Mouse (Mus musculus) limb, embryonic 15.5 days (tissue): Measurements from ENCODE around the gene Emp1. TPM values are rescaled to one million over a fixed set of nuclear protein-coding genes. Genes with fewer than 3 reads are reported as not detected.

Experiments used
- ATAC-seq: fragments of 200-750 bp; cut with Nextera tagmentation; 2 replicates; pipeline ENCODE4 v1.8.0; 2017; ENCODE audit warnings: low read depth, moderate TSS enrichment; ENCODE audit not compliant: insufficient number of reproducible peaks, low FRiP score, low TSS enrichment
- H3K27ac ChIP-seq: fragments of 300-500 bp; sonication (generic); 2 replicates; pipeline ENCODE4 v1.5.1; 2015; ENCODE audit warnings: moderate library complexity, mild to moderate bottlenecking, inconsistent platforms
- H3K27me3 ChIP-seq: fragments of 300-500 bp; sonication (generic); 2 replicates; pipeline ENCODE4 v1.6.1; 2015; ENCODE audit warnings: inconsistent platforms
- H3K36me3 ChIP-seq: fragments of 300-500 bp; sonication (generic); 2 replicates; pipeline ENCODE4 v1.6.1; 2015; ENCODE audit warnings: inconsistent platforms
- H3K4me1 ChIP-seq: fragments of 300-500 bp; sonication (generic); 2 replicates; pipeline ENCODE4 v1.6.1; 2015; ENCODE audit warnings: inconsistent platforms
- H3K4me2 ChIP-seq: fragments of 300-500 bp; sonication (generic); 2 replicates; pipeline ENCODE4 v1.6.1; 2015; ENCODE audit warnings: mild to moderate bottlenecking, inconsistent platforms
- H3K4me3 ChIP-seq: fragments of 300-500 bp; sonication (generic); 2 replicates; pipeline ENCODE4 v1.5.1; 2015; ENCODE audit warnings: mild to moderate bottlenecking, inconsistent platforms
- H3K9ac ChIP-seq: fragments of 300-500 bp; sonication (generic); 2 replicates; pipeline ENCODE4 v1.6.1; 2015; ENCODE audit warnings: inconsistent platforms
- H3K9me3 ChIP-seq: fragments of 300-500 bp; sonication (generic); 2 replicates; pipeline ENCODE4 v1.6.1; 2016; ENCODE audit warnings: inconsistent platforms
- WGBS: fragments of 180-500 bp; shearing (Covaris S2); methylation state at CpG from one replicate; pipeline ENCODE4 v1.1.7; 2015; 5-methylcytosine and 5-hydroxymethylcytosine counted together
- polyA plus RNA-seq: library from polyadenylated mRNA; unstranded; fragments of >200 nt; fragmentation: Nextera tagmentation; extraction: Ambion mirVana; gene quantifications from 2 replicates; pipeline ENCODE4 v1.2.1, GENCODE M21; 2015

Gene Emp1
- polyA plus RNA-seq = 244 and 369 TPM in 2 replicates

DNA sequence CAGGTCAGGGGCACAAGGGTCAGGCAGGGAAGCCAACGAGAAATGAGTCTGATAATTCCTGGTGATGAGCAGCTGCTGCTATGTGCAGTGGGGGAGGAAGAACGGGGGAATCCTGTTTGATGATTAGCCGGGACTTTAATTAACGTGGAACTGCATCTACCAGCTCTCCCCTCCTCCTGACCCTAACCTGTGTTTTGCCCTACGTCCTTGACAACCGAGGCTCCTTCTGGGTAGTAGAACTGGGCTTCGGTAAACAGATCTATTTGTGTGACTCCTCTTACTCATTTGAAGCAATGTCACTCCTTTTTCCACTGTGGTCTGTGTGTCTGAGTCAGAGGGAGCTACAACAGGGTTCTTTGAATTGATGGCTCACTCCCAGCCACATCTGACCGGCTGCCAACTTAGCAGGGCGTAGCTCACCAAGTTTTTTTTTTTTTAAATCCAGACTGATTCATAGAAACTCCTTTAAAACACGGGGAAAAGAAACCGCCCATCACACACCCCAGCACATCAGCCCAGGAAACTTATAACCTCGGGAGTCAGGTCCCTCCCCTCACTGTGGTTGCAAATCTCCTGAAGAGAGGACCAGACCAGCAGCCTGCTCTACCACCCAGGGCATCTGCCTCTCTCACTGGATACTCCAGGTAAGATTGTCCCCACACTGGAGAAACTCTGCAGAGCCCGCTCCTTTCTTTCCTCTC, at the start of gene Emp1:
TSS of gene Emp1 (plus strand) at position 87 of the 701 bp plus-strand sequence.
- 8% methylated on average over 13 of the region's 13 CpGs for WGBS
- H3K27me3 ChIP-seq = no peaks in the 10 kb centered on the region
- ATAC-seq = peak; percentile 81
- H3K4me1 ChIP-seq = peaks cover 64% of the 10 kb centered on the region
- H3K4me3 ChIP-seq = peak within 1 kb of the TSS; percentile 61
- H3K4me2 ChIP-seq = peak within 1 kb of the TSS; percentile 53
- peak within 1 kb of the TSS; percentile 69 for H3K9ac ChIP-seq
- peak within 1 kb of the TSS; percentile 98 for H3K27ac ChIP-seq
- no peaks in the 10 kb centered on the region for H3K9me3 ChIP-seq
- 0 out of 2 replicates have a peak, but pooled peaks cover 6% of the 10 kb centered on the region for H3K36me3 ChIP-seq

DNA sequence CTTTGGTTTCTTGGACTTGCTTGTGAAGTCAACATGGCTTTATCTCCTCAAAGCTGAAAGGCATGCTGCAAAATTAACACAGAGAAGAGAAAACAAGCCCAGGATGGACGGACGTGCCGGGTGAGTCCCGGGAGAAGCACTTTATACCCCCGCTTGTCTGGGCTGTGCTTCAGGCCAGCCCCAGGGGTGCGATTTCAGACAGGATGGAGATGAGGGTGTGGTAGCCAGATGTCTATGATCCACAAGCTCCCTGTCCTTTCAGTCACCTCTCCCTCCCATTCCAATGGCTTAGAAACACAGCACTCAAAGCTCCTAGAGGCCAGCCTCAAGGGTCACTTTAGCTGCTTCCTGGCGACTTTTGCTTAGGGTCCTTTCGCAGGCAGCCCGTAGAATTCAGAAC, 48.4 kb upstream of the Emp1 start:
- ATAC-seq = 0 out of 2 replicates have a peak, but pooled peaks have one; percentile 24
- Histone ChIP-seq H3K27ac (peak overlapping the region; percentile 47; the same call in 1 of the 2 replicates), H3K4me2 (no peak overlapping the region)

DNA sequence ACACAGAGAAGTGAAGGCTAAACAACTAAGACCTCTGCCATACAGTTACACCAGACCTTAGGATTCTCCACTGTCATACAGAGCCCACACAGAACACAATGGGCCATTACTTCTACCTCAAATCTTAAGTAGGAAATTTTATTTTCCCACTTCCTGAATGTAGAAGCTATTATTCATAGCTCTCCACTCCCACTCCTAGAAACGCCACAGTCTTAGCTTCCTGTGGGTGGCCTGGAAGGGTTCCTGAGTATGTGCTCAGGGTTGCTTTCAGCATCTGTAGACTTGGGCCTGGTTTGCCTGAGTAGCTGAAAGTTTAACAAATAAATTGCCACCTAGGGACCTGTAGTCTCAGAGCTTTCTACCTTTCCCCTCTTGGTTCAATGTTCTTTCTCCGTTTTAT, 46.2 kb upstream of the Emp1 start:
- H3K4me2 ChIP-seq = no peak overlapping the region
- no peaks in the 10 kb centered on the region for H3K9me3 ChIP-seq
- H3K27ac ChIP-seq = no peak overlapping the region
- no peaks in the 10 kb centered on the region for H3K27me3 ChIP-seq
- peaks cover 12% of the 10 kb centered on the region for H3K4me1 ChIP-seq
- 33% methylated on average over 2 of the region's 2 CpGs for WGBS
- ATAC-seq = no peak
- no peaks in the 10 kb centered on the region for H3K36me3 ChIP-seq
- no peak overlapping the region for H3K4me3 ChIP-seq
- H3K9ac ChIP-seq = no peak overlapping the region

More for the DNA sequence above, 48.4 kb upstream of the Emp1 start:
- Histone ChIP-seq H3K27me3 (no peaks in the 10 kb centered on the region), H3K9me3 (no peaks in the 10 kb centered on the region), H3K36me3 (no peaks in the 10 kb centered on the region), H3K9ac (no peak overlapping the region), H3K4me3 (no peak overlapping the region), H3K4me1 (peaks cover 12% of the 10 kb centered on the region)
- 37% methylated on average over 9 of the region's 9 CpGs for WGBS

DNA sequence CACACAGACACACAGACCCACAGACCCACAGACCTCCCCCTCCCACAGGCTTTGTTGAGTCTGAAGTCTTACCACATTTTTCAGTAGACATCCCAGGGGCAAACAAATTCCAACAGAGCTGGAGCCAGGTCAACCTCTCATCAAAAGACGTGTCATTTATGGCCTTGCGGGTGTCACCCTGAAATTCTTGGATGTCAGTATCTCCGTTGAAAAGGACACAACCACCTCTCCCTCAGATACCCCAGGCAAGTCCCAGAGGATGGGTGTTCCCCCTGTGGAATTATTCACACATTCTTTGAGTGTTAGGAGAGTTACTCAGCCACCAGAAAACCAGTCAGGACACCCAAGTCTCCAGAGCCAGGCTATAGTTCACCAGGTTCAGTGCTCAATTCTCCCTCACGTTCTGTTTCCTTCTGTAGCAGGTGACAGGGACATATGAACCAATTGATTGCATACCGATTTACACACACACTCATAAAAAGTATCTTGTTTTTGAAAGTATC, 42.9 kb upstream of the Emp1 start:
- Histone ChIP-seq H3K4me2 (no peak overlapping the region), H3K4me3 (no peak overlapping the region), H3K36me3 (no peaks in the 10 kb centered on the region), H3K4me1 (peaks cover 18% of the 10 kb centered on the region), H3K9me3 (no peaks in the 10 kb centered on the region), H3K9ac (no peak overlapping the region), H3K27ac (no peak overlapping the region), H3K27me3 (no peaks in the 10 kb centered on the region)
- WGBS = 54% methylated on average over 5 of the region's 5 CpGs
- no peak for ATAC-seq

DNA sequence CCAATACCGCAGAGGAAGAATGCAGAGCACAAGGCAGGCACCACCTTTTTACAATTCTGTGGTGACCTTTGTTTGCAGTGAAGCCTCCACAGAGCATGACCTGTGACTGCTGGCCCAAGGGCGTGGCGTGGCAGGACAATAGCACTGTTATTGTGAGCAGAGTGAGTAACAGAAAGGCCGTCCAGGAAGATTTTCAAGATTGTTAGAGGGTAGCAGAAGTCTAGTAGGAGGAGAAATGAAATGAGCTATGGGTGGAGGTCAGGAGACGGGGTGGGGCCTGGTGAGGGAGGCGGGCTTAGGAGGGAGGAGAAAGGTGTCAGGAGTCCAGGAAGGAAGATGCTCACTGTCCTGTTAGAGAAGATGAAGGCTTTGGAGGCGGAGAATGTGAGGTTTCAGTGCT, 39.6 kb upstream of the Emp1 start:
- Histone ChIP-seq H3K27me3 (no peaks in the 10 kb centered on the region), H3K4me3 (no peak overlapping the region), H3K4me2 (0 out of 2 replicates have a peak overlapping the region, but pooled peaks have one; percentile 31), H3K4me1 (peaks cover 19% of the 10 kb centered on the region), H3K36me3 (no peaks in the 10 kb centered on the region), H3K9me3 (no peaks in the 10 kb centered on the region), H3K9ac (no peak overlapping the region), H3K27ac (peak overlapping the region; percentile 72)
- ATAC-seq = no peak
- 79% methylated on average over 7 of the region's 7 CpGs for WGBS

DNA sequence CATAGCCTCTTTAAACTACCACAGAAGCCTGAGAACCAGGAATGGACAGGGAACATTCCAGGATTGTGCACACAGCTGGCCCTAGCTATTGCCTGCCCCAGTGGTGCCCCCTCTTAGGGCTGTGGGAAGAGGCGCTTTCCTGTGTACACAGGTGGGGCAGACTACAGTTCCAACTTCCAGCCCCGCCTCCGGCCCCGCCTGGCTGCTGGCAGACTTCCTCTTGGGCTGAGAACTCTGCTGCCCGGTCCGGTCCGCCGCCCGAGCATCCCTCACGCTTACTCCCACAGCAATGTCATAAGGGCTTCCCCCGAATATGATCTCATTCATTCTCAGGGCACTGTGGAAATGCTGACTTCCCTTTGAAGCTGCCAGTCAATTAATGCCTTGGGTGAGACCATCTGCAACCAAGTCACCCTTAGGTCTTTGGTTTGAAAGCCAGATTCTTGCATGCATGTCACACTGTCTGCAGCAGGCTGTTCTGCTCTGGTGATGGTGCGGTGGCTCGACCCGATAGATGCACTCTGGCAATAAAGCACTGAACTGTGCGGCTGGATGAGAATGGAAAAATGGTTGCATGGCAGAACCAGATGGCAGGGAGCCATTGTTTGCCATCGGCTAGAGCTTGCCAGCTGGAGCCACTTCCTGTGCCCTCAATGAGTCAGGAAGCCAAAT, 38.9 kb upstream of the Emp1 start:
- Histone ChIP-seq H3K36me3 (no peaks in the 10 kb centered on the region), H3K4me1 (peaks cover 19% of the 10 kb centered on the region), H3K9ac (no peak overlapping the region), H3K4me3 (no peak overlapping the region), H3K9me3 (no peaks in the 10 kb centered on the region), H3K27me3 (no peaks in the 10 kb centered on the region), H3K4me2 (peak overlapping the region; percentile 31), H3K27ac (peak overlapping the region; percentile 72)
- WGBS = 34% methylated on average over 16 of the region's 16 CpGs
- peak; percentile 86 for ATAC-seq

DNA sequence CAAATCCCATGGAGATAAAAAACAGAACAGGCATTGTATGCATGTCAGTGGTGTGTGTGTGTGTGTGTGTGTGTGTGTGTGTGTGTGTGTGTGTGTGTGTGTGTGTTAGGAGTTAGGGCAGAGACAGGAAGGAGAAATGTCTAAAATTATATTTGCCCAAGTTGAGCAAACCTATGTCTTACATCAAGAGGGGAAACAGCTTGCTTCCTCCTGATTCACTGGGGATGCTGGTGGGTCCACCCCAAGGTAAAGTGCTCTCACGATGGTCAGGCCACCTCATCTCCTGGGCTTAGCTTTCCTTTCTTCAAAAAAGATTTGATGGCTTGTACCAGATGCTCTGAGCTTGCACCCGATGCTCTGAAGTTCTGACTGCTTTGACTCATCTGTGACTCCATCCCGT, 38.2 kb upstream of the Emp1 start:
- no peak for ATAC-seq
- Histone ChIP-seq H3K27ac (no peak overlapping the region), H3K36me3 (no peaks in the 10 kb centered on the region), H3K27me3 (no peaks in the 10 kb centered on the region), H3K9ac (no peak overlapping the region), H3K4me1 (peaks cover 19% of the 10 kb centered on the region), H3K4me2 (no peak overlapping the region), H3K9me3 (no peaks in the 10 kb centered on the region), H3K4me3 (no peak overlapping the region)
- 60% methylated on average over 3 of the region's 3 CpGs for WGBS

DNA sequence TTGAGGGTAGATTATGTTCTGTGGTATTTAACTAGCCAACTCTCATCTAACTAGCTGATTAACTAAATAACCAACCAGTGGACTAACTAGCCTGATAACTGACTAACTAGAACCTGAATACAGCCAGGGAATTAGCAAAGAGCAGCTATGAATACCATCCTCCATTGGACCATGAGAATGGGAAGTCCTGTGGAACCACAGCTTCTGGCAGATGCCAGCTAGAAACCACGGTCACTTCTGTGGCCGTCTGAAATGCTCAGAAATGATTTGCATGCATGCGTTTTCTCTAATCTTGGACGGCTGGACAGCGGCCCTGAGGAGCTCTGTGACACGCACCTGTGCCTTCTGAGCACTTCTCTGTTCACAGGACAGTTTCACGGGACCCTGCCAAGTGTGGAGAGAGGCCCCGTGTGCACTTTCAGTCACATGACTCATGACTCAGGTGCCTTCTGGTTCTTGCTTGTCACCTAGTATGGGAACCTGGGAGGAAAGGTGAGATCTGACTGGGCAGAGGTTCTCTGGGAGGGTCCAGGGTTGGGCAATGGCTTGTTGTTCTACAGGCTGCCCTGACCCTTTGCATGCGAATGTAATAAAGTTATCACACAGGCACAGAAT, 37.6 kb upstream of the Emp1 start:
- no peaks in the 10 kb centered on the region for H3K36me3 ChIP-seq
- no peak overlapping the region; the same call in 1 of the 2 replicates for H3K27ac ChIP-seq
- H3K4me1 ChIP-seq = peaks cover 19% of the 10 kb centered on the region
- no peaks in the 10 kb centered on the region for H3K9me3 ChIP-seq
- no peak overlapping the region for H3K4me2 ChIP-seq
- H3K9ac ChIP-seq = no peak overlapping the region
- WGBS = 64% methylated on average over 9 of the region's 9 CpGs
- ATAC-seq = no peak
- no peak overlapping the region for H3K4me3 ChIP-seq
- no peaks in the 10 kb centered on the region for H3K27me3 ChIP-seq

DNA sequence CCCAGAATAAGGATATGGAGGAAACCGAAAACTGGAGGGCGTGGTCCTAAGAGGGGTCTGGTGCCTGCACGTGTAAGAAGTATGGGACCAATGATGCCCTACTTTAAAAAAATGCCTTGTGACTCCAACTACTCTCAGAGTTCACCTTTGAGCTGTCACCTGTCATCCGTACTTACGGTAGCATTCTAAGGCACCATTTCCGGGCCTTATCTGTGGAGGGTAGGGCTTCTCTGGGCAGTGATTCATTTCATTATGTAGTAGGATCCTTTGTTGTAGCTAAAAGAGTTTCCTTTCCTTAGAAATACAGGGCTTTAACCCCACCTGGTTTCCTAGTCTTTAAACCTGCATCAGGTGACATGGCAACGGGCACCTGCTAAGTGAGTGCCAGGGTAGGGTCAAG, 35.5 kb upstream of the Emp1 start:
- H3K9ac ChIP-seq = no peak overlapping the region
- no peak overlapping the region for H3K4me2 ChIP-seq
- H3K36me3 ChIP-seq = no peaks in the 10 kb centered on the region
- H3K9me3 ChIP-seq = no peaks in the 10 kb centered on the region
- no peak for ATAC-seq
- 86% methylated on average over 7 of the region's 7 CpGs for WGBS
- peaks cover 20% of the 10 kb centered on the region for H3K4me1 ChIP-seq
- H3K27me3 ChIP-seq = no peaks in the 10 kb centered on the region
- no peak overlapping the region for H3K27ac ChIP-seq
- no peak overlapping the region for H3K4me3 ChIP-seq

DNA sequence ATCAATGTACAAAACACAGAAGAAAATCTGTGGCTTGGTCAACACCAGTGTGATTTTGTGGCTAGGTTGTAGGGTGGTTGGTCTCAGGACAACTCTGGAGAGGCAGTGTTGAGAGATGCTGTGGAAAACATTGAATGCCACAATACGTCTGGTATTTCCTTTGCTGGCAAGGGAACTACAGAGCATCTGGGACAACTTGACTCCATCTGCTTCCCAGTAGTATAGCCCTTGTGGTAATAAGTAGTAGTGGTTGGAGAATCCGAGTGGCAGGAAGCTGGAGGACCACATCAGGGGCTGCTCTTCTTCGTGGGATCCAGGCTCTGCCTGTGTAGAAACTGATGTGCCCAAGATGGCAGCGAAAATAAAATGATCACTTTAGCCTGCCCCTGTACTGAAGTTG, 30.4 kb upstream of the Emp1 start:
- Histone ChIP-seq H3K9ac (no peak overlapping the region), H3K4me3 (no peak overlapping the region), H3K4me1 (peaks cover 46% of the 10 kb centered on the region), H3K27ac (peak overlapping the region; percentile 97), H3K9me3 (no peaks in the 10 kb centered on the region), H3K27me3 (no peaks in the 10 kb centered on the region), H3K4me2 (peak overlapping the region; percentile 33), H3K36me3 (no peaks in the 10 kb centered on the region)
- 0 out of 2 replicates have a peak, but pooled peaks have one; percentile 26 for ATAC-seq
- WGBS = 42% methylated on average over 4 of the region's 4 CpGs

DNA sequence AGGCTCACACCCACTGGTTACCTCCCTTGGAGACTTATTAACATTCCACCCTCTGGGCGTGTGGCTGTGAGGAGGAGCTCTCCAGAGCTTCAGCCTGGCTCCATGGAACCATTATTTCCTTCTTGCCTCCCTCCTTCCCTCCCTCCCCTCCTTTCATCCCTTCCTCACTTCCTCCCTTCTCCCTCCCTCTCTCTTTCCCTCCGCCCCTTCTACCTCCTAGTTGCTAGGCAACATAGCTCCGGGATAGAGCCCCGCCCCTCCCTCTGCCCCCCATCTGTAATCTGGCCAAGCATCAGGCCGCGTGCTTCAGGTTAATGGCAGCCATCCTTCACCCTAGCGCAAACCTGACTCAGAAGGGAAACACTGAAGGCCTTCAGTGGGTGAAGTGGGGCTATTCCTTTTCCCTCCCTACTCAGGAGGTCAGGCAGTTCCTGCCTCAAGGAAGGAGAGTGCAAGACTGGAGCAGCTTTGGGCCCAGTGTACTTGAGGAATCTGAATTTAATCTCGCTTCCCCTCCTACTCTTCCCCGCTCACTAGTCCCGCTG, 29.5 kb upstream of the Emp1 start:
- H3K4me1 ChIP-seq = peaks cover 46% of the 10 kb centered on the region
- no peak overlapping the region for H3K4me3 ChIP-seq
- 11% methylated on average over 10 of the region's 10 CpGs for WGBS
- H3K9ac ChIP-seq = no peak overlapping the region
- H3K4me2 ChIP-seq = peak overlapping the region; percentile 33
- ATAC-seq = peak; percentile 76
- no peaks in the 10 kb centered on the region for H3K36me3 ChIP-seq
- H3K9me3 ChIP-seq = no peaks in the 10 kb centered on the region
- H3K27me3 ChIP-seq = no peaks in the 10 kb centered on the region
- H3K27ac ChIP-seq = peak overlapping the region; percentile 97
